Mouse (Mus musculus) bone marrow, adult 2 months (tissue): ENCODE measurements around the gene Ptcd2.

Experiments used
- CTCF ChIP-seq: fragments of 200-500 bp; IDR thresholded peaks from 2 replicates; pipeline ENCODE4 v1.5.1; 2011; ENCODE audit warnings: low read length, control low read depth; ENCODE audit not compliant: control insufficient read depth, insufficient read depth
- POLR2A ChIP-seq: fragments of 200-500 bp; IDR thresholded peaks from 2 replicates; pipeline ENCODE4 v1.6.1; 2011; ENCODE audit warnings: low read depth, mild to moderate bottlenecking, control low read depth, low read length, borderline replicate concordance; ENCODE audit not compliant: control insufficient read depth

GRCm38 (mm10) chr13:99284400-99285160, 59.9 kb downstream of the Ptcd2 start:
- TF ChIP-seq POLR2A (no peak), CTCF (no peak)
